Mouse (Mus musculus) cerebellum, postnatal 36 days (tissue): ENCODE measurements around the gene Iscu.

Source experiments
- DNase-seq, 2 experiments: peaks; one replicate each; pipeline ENCODE4 v3.0.0; 2021 to 2022; ENCODE audit warnings: mixed read lengths in 2 of 2

The Iscu gene

DNA sequence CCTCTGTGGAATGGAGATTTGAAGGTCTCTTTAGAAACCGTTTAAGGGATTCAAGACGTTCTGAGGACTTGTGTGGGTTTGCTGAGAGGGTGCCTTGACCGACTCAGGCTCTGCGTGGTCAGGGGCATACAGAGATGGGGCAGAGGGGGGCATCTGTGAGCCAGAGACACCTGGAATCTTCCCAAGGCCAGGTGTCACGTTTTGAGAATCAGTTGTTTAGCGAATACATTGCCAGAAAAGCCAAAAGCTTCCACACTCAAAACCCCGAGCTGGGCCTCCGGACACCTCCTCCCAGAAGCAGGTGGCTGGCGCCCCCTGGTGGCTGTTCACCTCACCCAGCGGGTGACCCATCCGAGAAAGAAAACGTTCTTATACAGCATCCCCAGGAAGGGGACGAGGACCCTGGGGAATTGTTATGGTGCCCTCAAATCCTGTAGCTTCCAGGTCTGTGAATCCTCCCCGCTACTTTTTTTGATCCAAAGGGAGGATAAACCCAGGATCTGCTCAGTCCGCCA is 43.1 kb downstream of the Iscu start:
- DNase-seq: peak; percentile 68 to 84

DNA sequence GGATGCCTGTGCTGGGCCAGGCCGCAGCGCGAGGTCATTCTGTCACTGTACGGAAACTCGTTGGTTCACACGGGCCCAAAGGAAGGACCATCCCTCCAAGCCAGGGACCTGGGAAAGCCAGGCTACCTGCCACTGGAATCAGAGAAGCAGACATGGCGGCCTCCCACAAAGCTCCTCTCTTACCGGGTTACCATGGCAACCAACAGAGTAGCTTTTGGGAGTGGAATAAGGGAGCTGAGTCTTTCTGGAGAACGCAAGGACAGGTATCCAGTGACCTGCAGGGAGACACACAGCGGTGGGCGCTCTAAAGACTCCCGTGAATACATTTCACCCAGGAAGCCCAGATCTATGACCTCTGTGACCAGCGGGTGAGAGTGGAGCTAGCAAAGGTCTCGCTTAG is 46.0 kb downstream of the Iscu start:
- DNase-seq: no peak

DNA sequence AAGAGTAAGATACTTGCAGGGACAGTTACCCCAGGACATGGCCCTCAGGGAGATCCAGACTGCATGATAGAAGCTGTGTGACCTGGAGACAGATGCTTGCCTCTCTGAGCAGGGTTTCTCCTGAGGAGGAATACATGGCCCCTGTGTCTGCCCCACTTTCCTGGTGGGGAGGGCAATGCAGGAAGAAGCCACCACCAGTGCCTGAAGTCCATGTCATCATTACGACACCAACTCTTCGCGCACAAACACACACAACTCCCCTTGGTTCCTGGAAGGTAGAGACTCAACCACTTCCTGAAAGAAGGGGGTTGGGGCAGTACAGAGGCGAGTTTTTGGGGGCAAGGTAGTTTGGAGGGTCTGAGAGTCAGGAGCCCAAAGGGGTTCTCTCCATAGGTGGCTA is 51.7 kb downstream of the Iscu start:
- DNase-seq: no peak

DNA sequence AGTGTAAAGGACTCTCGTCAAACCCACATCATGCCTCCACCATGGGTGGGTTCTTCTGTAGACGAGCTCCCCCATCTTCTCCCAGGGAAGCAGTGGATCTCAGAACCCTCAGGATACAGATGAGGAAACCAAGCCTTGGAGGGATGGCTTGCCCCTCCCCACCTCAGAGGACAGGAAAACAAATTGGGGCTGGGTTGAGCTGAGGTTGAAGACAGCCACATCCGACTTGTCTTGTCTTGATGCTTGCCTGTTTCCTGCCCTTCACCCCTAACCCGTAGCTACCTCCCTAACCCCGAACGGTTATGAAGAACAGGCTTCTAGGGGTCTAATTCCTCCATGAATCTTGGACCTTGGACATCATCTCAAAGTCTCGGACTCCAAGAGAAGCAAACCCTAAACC is 53.0 kb downstream of the Iscu start:
- DNase-seq: no peak

DNA sequence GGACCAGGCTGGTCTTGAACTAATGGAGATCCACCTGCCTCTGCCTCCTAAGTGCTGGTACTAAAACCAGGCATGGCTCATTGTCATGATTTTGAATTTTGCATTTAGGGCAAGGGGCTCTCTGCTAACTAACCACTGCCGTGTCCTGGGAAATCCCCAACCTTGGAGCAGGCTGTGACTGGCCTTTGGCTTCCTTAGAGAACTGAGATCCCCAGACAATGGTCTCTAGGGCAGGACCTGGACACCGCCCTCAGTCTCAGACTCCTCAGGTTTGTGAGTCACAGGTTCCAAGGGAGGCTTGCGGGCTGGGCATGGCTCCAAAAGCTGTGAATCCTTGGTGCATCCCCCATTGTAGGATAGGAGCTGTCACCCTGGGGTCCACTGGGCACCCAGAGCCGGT is 54.1 kb downstream of the Iscu start:
- no peak for DNase-seq
